Mouse (Mus musculus) brain, embryonic 14.5 days (tissue): ENCODE results near the gene Cort. TPM values are rescaled to one million over a fixed set of nuclear protein-coding genes. Genes with fewer than 3 reads are reported as not detected.
A peak's percentile ranks its signal among the peaks of the same experiment; 100 is the strongest.
"Not testable (repeated sequence)": the region's sequence is repeated elsewhere in the genome, so short reads cannot be mapped to it uniquely, and the experiment has no call there.

ENCODE experiments used
- DNase-seq: peaks from one replicate; pipeline ENCODE4 v3.0.0-alpha.2; 2011; ENCODE audit warnings: low read depth
- CTCF ChIP-seq: fragments of 200-500 bp; IDR thresholded peaks from 2 replicates; pipeline ENCODE4 v1.5.1; 2012; ENCODE audit warnings: inconsistent platforms, mild to moderate bottlenecking, moderate library complexity, borderline replicate concordance; ENCODE audit not compliant: insufficient read depth, insufficient read length; ENCODE audit errors: extremely low read depth
- POLR2A ChIP-seq: fragments of 200-500 bp; IDR thresholded peaks from 2 replicates; pipeline ENCODE4 v1.6.1; 2012; ENCODE audit warnings: mild to moderate bottlenecking, inconsistent platforms, borderline replicate concordance; ENCODE audit not compliant: poor library complexity, insufficient read depth, insufficient read length, severe bottlenecking; ENCODE audit errors: extremely low read depth
- polyA plus RNA-seq: library from polyadenylated mRNA; depleted of rRNA; stranded (reverse); fragments of >200 nt; gene quantifications from 2 replicates; pipeline ENCODE4 v1.2.3, GENCODE M21; 2012

The Cort gene
- polyA plus RNA-seq, 1 experiment, result 0.46 TPM

DNA sequence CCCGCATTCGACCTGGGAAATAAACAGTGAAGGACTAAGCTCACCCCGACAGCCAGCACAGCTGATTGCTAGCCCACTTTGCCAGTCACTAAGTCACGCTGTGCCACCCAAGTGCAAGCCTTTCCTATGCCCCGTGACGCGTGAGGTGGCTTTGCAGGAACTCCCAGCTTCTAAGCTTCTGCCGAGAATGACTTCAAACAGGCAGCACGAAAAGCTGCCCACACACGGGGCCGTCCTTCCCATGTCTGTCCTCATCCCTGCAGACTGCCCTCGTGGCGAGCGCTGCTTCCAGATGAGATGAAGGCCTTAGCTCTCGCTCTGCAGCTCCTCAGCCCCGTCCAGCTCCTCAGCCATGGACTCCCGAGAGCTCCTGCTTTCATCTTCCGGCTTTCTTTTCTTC is 1.9 kb upstream of the Cort start:
- TF ChIP-seq POLR2A (no peak), CTCF (no peak)
- DNase-seq, result no peak

DNA sequence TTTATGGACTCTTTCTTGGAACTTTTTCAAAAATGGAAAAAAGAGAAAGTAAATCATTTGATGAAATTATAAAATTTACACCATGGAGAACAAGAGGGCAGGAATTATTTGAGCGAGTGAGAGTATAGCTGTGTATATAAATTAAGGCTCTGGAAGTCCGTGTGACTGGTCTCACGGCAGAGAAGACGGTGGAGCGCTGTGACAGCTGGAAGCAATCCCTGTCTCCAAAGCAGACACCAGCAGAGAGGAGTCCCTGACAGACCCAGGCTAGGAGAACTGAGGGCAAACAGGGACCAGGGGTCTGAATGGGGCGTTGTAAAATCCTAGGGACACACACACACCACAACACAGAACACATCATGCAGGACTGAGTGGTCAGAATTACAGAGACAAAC is 451 bp downstream of the Cort start:
- no peak for DNase-seq
- TF ChIP-seq CTCF, result no peak
- TF ChIP-seq POLR2A, result no peak

DNA sequence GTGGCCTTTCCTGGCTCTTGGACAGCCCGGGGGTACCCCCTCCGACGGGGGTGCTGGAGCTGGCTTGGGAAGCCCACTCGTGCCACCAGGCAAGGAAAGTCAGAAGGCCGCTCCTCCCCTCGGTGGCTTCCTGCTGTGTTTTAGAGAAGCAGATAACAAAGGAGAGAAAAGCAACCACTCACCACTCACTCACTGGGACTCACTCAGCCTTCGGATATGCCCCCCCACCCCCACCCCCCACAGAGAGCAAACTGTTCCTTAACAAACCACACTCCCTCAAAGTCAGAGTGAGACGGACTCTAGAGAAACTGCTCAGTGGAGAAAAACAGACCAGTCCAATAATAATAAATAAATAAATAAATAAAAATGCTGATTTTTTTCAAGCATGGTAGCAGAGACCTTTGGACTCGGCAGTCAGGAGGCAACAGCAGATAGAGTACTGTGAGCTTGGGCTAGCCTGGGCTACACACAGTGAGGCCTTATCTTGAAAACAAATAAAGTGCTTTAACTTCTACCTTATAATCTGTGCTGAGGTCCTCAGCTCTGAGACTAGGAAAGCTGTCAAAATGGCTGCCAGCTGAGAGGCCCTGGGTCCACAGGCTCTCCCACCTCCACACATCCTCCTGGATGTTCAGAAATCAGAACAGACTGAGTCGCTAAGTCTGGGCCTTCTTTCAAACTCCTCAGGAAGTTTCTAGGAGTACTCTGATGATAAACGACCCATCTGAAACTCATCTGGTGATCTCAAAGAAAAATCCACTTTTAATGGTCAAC is 1.0 kb downstream of the Cort start:
- DNase-seq, result no peak

DNA sequence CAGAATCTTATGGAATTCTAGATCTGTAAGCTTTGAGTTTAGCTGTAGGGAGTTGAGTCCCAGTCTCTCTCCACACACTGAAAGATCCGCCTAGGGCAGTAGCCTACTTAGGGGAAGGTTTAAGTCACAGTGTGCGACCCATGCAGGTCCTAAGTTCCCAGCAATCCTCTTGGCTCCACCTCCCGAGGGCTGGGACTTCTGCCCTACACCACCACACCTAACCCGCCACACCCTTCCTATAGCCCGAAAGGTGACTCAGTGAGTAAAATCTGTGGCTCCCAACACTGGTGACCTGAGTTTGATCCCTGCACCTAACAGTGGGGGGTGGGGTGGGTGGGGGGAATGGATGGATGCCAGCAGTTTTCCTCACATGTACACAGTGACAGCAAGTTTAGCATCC is 3.1 kb downstream of the Cort start:
- TF ChIP-seq POLR2A (no peak), CTCF (no peak)
- DNase-seq, result no peak

More for the DNA sequence above, 1.0 kb downstream of the Cort start:
- no peak for TF ChIP-seq CTCF

DNA sequence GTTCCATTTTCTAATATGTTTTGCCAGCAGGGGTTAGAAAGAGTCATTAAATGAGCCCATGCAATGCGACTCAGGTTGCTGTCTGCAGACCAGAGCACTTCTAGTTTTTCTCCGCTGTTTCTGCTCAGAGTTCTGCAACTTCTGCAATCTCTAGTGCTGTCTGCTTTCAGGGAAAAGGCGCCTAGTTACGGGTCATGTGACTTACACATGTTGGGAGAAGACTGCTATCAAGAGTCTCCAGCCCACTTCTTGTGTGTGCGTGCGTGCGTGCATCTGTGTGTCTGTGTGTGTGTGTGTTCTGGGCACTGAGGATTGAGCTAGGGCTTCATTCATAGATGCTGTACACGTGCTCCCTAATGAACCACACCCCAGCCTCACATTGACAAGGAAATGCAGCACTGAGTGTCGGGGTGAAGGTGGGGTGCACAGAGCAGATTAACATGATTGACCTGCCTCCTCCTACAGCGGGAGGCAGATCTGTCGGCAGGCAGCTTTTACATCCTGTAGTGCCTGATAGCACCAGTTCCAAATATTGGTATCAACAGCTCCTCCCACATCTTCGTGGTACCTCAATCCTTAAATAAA is 6.5 kb downstream of the Cort start:
- not testable (repeated sequence) for DNase-seq

DNA sequence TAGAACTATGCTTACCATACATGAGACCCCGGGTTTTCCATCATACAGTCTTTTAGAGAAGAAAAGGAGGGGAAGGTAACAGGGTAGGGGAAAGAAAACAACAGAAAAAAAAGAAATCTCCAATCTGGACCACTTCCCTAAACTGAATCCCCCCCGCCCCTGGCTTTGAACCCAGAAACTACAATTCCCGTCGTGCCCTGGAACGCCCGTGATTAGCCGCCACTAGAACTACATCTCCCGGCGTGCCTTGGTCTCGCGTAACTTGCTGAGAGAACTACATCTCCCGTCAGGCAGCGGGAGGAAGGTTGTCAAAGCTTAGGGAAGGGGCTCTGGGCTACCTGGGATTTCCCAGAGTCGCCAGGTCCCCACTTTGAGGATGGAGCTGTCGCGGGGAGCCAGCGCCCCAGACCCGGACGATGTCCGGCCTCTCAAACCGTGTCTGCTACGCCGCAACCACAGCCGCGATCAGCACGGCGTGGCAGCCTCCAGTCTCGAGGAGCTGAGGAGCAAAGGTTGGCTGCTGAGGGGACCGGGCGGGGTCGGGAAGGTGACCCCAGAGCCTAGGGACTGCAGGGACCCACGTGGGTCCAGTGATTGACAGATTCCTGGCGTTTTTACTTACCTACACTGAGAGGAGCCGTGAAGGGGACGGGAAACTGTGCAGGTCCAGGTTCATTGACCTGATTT is 22.5 kb downstream of the Cort start, which contains the start of gene Dffa:
Dffa (plus strand) TSS at position 272 of the 687 bp plus-strand sequence.
- peak; percentile 97 for DNase-seq
- TF ChIP-seq POLR2A (peak; percentile 34; the same call in 1 of the 2 replicates), CTCF (no peak)

DNA sequence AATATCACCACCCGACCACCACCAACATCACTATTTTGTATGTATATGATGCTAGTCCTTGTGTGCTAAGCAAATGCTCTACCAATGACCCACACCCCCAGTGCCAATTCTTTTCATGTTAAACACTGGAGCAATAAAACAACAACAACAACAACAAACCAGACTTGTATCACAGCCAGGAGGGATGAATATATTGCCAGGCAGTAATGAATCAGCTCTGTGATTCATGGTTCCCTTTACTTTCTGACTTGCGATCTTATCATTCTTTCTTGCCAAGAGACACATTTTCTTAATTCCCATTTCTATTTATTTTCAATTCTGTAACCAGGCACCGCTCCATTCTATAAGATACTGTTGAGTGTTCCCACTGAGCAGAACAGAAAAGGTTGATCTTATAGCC is 25.1 kb downstream of the Cort start:
- TF ChIP-seq POLR2A (no peak), CTCF (no peak)
- DNase-seq, result no peak

DNA sequence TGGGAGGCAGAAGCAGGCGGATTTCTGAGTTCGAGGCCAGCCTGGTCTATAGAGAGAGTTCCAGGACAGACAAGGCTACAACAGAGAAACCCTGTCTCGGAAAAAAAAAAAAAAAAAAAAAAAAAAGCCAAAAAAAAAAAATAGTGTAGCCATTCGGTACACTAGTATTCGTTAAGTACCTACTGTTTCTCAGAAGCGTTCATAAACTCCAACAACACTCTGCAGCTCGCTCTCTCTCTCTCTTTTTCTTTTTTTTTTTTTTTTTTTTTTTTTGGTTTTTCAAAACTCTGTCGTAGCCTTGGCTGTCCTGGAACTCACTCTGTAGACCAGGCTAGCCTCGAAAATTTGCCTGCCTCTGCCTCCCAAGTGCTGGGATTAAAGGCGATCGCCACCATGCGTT is 26.1 kb downstream of the Cort start:
- DNase-seq, result not testable (repeated sequence)

DNA sequence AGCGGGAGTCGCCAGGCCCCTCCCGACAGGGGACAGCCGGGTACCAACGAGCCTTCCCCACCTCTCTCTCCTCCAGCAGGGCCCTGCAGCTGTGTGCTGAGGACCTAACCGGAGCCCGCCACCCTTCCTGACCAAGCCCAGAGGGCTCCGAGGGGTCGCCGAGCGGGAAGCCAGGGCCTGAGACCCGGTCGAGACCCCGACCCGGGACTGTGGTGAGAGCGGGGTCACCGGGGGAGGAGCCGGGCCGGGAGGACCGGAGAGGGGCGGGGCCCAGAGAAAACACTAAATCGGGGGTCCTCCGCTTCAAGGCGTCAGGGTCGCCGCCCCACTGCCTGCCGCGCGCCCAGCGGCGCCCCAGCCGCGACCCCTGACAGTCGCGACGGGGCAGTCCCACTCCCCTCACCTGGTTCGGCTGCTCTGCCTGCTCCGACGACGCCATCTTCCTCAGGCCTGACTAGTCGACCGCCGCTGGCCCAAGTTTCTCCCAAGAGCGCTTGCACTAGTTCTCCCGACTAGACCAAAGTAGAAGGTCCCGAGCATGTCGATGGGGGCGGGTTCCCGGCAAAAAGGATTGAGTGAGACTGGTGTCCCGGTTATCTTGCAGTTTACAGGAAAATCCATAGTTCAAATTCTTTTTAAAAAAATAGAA is 27.1 kb downstream of the Cort start, which contains the start of gene Pex14:
Pex14 (minus strand) TSS at position 508 of the 649 bp plus-strand sequence.
- peak; percentile 97 for DNase-seq
- TF ChIP-seq CTCF (no peak), POLR2A (peak; percentile 73)

DNA sequence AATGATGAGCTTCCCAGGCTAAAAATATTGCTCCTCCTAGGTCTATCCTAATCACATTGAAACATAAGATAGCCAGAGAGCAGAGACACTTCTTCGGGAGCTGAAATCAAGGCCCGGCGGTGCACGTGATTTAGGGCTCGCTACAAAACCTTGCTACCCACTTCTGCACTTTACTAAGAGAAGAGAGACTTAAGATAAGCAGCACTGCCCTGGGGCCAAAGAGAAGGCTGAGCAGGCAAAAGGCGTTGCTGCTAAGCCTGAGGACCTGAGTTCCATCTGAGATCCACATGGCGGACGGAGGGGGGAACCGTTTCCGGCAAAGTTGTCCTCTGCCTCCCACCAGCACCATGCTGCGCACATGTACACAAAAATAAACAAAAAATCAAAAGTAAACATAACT is 28.0 kb downstream of the Cort start:
- DNase-seq, result no peak
- TF ChIP-seq POLR2A (no peak), CTCF (no peak)

DNA sequence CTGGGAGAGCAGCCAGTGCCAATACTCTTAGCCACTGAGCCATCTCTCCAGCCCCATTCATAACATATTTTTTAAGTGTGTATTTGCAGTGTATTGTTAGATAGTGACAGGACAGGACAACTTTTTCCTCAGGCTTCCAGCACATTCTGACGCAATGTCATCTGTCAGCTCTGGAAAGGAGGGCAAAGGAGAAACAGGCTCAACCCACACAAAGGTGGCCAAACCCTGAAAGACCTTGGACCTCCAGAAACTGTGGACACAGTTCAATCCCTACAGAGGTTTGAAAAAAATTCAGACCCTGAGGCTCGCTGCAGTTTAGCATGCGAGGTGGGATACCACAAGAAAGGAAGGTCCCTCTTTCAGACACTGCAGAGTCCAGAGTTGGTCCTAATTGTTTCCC is 28.6 kb downstream of the Cort start:
- no peak for DNase-seq

DNA sequence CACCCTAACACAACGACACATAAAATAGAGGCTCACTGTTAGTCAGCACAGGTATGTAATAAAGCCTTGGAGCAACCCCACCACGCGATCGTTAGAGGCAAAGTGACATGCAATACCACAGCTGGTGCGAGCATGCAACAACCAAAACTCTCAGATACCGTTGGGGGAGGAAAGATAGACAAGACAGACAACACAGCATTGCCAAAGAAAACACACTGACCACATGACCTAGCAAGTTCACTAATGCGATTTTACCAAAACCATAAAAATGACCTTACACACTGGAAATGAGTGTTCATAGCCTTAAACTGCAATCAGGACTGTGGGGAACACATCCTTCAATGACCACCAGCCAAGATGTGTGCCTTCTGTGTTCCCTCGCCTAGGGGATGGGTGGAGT is 35.2 kb downstream of the Cort start:
- TF ChIP-seq CTCF (no peak), POLR2A (no peak)
- DNase-seq, result no peak

More for the DNA sequence above, 28.6 kb downstream of the Cort start:
- TF ChIP-seq POLR2A (no peak), CTCF (no peak)
